Mouse (Mus musculus) testis, postnatal 14 days (tissue): ENCODE data around the gene Henmt1.
A peak's percentile ranks its signal among the peaks of the same experiment; 100 is the strongest.

Experiments
- DNase-seq: peaks from one replicate; pipeline ENCODE4 v3.0.0; 2021; ENCODE audit warnings: low spot score

Henmt1 gene

DNA sequence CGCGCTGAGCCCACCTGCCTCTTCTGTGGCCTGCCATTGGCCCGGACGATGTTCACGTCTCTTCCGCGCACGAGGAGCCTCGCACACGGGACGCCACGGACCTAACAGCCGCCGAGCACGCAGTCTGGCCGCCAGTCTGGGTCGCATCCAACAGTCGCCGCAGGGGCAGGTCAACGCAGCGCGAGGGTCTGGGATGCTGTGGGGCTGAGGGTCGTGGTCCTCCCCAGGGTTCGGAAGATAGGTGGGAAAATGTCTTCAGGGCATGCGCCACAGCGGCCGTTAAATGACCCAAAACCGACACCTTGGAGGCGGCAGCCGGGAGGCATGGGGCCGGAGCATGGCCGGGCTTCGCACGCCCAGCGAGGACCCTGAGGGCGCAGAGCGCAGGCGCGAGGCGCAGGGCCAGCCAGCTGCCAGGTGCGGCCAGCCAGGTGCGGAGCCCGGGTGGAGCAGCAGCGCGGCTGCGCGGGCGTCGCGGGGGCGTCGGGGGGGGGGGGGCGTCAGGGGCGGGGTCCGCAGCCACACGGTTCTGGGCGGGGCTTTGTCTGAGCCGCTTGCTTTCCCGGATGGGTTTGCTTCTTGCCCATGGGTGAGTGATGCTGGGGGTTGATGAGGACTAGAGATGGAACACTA, 444 bp downstream of the Henmt1 start, which contains the start of gene Gm9857:
TSS of gene Gm9857 (minus strand) at position 445 of the 633 bp plus-strand sequence.
- DNase-seq, result peak; percentile 87

DNA sequence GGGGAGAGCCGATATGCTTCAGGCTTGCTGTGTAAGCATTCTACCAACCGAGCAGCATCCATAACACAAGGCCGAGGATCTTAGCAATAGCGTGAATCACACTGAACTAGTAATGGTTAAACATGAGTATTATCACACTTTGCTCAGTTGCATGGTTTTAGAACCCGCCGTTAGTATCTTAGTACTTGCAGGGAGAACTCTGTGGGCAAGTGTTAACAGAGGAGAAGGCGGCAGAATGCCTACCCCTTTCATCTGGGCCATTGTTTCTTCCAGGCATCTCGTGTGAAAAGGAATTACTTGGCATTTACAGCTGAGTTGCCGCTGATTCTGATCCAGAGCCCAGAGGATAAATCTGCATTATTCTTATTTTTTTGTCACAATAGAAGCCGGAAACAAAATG, 1.3 kb downstream of the Henmt1 start:
- no peak for DNase-seq

DNA sequence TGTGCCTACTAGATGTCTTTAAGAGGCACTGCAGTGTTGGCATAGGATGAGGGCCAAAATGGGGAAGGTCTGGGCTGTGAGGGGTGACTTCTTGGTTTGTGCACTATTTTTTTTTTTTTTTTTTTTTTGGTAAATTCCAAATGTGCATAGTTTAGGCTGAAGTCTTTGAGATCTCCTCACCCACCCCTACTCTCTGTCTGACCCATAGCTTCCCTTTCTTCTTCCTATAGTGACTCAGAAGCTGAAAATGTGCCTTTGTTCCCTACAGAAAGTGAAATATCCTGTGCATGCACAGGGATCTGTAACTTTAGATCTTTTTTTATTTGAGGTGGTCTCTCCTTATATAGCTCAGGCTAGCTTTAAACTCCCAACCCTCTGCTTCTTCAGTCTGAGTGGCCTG, 18.3 kb downstream of the Henmt1 start:
- DNase-seq, result no peak

- no peak for DNase-seq
Measured at GRCm38 (mm10) chr3:108959680-108960295, 20.1 kb downstream of the Henmt1 start.

DNA sequence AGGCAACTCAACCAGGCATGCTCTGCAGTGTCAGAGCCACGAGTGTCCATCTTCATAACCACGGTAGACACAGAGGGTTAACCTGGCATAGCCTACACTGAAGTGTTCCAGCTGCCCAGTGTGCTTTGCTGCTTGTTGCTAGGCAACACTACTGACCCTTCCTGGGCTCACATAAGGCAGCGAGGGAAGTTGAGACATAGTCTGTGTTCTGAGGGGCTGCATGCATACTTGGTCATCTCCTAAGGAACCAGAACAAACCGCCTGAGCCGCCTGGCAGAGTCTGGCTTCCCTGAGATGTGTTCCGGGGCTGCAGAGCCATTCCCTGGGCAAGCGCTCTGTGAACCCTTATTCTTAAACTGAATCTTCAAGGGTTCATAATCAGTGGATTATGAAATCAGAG, 21.6 kb downstream of the Henmt1 start:
- DNase-seq, result no peak

DNA sequence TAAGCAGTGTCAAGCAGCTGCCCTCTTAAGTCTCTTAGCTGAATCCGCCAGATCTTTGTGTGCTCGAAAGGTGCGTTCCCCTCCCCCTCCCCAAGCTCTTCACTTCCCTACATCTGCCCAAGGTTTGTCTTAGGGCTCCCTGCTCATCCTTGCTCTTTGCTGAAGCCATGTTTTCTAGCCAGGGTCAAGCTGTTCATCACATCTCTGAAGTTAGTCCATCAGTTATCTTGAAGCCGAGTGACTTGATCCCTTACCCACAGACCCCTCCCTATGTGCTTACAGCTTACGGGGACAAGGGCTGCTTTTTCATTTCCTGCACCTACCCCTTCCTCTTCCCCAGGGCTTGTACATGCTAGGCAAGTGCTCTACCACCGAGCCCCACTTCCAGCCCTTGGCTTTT, 22.0 kb downstream of the Henmt1 start:
- no peak for DNase-seq

- no peak for DNase-seq
Measured at GRCm38 (mm10) chr3:108963278-108963677, 23.6 kb downstream of the Henmt1 start.

DNA sequence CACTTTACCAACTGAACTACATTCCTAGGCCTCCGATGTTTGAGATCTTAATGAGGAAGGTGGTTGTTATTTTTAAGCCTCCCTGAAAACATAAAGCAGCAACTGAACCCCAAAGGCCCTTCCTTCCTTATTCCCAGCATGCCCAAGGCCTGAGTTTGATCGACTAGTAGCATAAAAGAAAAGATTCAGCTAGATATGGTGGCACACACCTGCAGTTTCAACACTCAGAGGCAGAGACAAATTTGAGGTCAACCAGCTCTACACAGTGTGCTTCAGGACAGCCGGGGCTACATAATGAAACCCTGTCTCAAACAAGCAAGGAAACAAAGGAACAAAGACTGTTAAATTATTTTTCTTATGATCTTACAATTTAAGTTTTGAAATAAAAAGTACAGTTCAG, 24.1 kb downstream of the Henmt1 start:
- DNase-seq, result no peak

GRCm38 (mm10) chr3:108964361-108965044, 24.8 kb downstream of the Henmt1 start:
- DNase-seq, result no peak

GRCm38 (mm10) chr3:108966051-108966450, 26.4 kb downstream of the Henmt1 start:
- no peak for DNase-seq

DNA sequence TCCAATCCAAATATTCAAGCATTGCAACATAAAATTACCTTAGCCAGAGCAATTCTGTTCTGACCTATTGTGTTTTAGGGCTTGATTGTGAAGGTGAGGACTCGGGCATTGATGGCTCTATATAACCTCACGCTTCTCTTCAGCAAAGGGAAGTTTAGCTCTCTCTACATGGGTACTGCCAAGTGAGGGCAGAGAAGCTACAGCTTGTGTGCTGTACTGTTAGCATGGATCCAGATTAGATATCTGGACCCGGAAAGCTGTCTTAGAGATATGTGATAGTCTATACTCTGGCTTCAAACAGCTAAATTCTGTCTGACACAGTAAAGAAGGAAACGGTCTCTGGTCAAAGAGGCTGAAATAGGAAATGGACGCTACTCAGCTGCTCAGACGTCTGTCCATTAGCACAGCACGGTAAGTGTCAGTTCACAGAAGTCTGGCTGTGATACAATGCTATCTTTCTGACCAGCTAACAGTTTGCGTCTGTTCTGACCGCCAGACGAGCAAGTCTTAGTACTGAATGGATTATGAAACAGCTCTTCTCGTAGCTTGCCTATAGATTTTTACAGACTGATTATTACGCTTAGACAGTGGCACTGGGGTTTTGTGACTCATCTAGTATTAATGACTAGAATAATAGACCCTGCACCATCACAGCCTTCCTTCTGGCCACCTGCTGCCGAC, 34.4 kb downstream of the Henmt1 start:
- DNase-seq, result no peak

DNA sequence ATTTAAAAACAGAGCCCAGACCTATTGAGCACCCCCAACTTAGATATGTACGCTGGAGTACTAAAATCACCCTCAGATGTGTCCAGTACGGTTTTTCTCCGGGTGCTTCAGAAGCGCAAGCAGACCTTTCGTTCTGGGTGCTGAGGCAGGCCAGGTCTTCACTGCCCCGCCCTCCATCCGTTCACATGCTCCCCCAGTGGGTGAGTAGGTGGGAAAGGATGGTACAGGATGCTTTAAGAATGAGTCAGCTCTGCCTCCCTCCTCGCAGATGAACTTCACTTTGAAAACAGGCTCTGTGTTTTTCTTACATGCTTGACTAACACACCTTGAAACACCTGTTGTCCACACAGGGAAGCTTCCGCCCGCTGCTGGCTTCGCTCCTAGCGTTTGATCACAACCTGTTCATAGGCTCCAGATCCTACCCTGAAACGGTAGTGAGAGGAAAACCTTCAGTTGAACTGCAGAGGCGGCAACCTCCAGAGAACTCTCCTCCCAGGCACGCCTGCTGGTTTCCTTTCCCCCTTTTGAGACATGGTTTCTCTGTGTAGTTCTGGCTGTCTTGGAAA, 35.3 kb downstream of the Henmt1 start:
- DNase-seq, result no peak

- DNase-seq, result no peak
Measured at GRCm38 (mm10) chr3:108977340-108978030, 37.8 kb downstream of the Henmt1 start.

DNA sequence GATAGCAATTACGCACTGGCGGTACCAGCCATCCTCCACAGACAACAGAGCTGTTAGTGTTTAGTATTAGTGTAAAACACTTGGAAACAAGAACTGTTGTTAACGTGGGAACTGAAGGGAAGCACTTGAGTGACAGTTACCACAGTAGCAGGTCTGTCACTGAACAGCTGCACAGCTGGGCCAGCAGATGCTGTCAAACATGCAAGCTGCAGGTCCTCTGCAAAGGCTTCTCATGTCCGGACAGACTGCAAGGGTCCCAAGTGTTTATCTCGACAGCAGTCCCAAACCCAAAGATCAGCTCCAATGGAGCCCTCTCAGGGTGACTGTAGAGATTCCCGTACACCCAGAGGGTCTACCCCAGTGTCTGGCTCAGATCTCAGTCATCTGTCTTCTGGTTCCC, 42.3 kb downstream of the Henmt1 start:
- DNase-seq, result no peak

- DNase-seq, result no peak
Measured at GRCm38 (mm10) chr3:108983989-108984388, 44.3 kb downstream of the Henmt1 start.

DNA sequence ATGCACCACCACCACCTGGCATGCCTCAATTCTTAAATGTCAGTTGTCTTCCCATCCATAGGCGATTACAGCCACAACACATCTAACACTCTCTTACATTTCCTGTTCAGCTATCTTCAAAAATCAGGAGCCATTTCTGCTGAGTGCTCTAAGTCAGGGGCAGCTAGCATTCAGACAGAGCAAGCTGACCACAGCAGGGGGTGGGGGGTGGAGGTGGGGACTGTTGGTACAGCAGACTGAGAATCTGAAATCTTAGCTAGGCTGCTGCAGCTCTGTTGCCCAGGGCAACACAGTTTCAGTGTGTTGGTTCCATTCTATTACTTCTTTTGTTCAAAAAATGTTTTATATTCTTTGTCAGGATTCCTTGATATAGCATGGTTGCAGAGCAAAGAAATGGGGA, 46.9 kb downstream of the Henmt1 start:
- DNase-seq, result no peak

- DNase-seq, result no peak
Measured at GRCm38 (mm10) chr3:108987009-108987659, 47.5 kb downstream of the Henmt1 start.

- no peak for DNase-seq
Measured at GRCm38 (mm10) chr3:108989971-108990548, 50.4 kb downstream of the Henmt1 start.

DNA sequence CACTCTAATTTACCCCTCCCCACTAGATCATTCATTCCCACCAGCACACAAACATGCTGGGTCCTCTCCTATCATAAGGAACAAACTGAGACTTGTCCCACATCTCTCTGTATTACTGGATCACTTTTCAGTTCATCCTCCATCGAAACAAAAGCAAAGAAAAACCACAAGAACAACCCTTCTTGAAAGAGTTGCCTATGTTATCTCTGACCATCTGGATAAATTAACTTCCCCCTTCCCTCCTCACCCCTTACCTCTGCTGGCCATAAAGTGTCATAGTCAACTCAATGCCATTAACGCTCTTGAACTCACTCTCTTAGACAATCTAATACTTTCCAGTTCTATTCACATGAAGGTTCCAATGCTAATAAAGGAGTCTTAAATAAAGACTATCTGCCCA, 54.8 kb downstream of the Henmt1 start:
- DNase-seq, result no peak

- DNase-seq, result no peak
Measured at GRCm38 (mm10) chr3:108995379-108995778, 55.7 kb downstream of the Henmt1 start.

- DNase-seq, result no peak
Measured at GRCm38 (mm10) chr3:108997284-108997683, 57.6 kb downstream of the Henmt1 start.
